Mouse (Mus musculus) testis, postnatal 10 days (tissue): ENCODE results near the gene Adat3.
"Not testable (repeated sequence)": the region's sequence is repeated elsewhere in the genome, so short reads cannot be mapped to it uniquely, and the experiment has no call there.

Experiments
- DNase-seq: peaks from one replicate; pipeline ENCODE4 v3.0.0; 2021; ENCODE audit warnings: low spot score

The Adat3 gene

DNA sequence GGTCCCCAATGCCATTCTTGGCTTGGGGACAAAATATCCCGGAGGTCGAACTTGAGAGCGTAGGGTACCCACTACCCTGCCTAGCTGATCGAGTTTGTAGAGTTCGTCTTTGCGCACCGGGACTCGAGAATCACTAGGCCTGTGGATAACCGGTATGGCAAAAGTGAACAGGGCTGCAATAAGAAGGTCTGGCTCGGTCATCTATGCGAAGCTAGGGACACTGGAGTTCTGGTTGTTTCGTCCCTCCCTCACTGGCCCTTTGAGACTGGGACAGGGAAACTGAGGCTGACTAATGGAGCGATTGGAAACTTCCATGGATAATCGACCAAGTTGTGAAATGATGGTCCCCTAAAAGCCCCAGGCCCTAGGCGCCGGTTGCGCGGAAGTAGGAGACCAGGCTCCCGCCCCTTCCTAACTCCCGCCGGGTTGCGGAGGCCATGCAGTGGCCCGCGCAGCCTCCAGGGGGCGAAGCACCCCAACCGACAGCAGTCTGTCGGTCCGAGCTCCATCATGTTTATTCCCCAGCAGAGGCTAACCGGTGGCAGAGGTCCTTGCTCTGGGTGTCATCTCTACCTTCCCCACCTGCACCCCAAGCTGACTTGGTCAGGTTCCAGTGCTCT, 24.4 kb upstream of the Adat3 start:
- DNase-seq: peak; percentile 91

DNA sequence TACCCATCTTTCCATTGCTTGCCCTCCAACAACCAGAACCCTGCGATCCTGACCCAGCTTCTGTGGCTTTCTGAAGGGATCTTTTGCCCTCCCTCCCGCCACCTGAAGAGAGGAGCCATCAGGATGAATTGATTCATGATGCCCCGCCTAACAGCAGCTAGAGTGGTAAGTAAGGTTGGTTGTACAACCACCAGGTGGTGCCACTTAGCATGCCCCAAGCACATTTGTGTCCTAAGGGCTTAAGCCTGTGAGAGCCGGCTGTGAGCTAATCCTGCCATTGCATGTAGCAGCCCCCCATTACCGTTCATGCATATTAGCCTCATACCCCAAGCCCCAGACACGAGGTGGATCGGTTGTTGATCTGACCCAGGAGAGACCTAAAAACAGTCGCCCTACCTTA, 23.8 kb upstream of the Adat3 start:
- peak; percentile 76 for DNase-seq

DNA sequence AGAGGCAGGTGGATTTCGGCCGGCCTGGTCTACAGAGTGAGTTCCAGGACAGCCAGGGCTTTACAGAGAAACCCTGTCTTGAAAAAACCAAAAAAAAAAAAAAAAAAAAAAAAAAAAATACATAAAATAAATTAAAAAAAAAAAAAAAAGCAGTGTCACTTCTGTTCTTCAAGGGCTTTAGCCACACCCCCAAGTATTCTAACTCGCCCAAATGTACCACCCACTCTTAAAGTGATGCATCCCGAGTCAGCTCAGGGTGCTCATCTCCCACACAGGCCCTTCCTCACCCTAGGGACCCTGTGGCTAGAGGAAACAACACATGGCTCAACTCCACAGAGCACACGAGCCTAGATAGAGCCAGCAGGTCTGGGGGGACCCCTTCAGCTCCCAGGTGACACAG, 19.6 kb upstream of the Adat3 start:
- DNase-seq: no peak

DNA sequence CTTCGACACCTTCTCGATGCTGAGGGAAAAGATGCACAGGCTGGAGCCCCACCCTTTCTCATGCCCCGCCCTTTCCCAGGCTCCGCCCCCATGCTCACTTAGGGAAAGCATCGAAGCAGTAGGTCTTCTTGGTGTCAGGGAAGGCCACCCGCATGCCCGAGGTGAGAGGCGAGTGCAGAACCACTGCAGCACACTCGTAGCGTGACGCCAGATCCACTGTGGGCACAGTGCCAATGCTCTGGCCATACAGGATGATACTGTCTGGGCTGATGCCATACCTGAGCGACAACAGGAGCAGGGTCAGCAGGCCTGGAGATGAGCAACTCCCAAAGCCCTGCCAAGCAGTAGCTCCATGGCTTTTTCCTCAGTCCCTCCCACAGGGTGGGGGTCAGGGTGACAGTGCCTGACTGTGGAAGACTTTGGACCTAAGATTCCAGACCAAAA, 18.6 kb upstream of the Adat3 start:
- peak; percentile 73 for DNase-seq

GRCm38 (mm10) chr10:80584642-80585552, 17.8 kb upstream of the Adat3 start:
- no peak for DNase-seq

- DNase-seq: no peak
Observed at GRCm38 (mm10) chr10:80585581-80585980, 17.1 kb upstream of the Adat3 start.

DNA sequence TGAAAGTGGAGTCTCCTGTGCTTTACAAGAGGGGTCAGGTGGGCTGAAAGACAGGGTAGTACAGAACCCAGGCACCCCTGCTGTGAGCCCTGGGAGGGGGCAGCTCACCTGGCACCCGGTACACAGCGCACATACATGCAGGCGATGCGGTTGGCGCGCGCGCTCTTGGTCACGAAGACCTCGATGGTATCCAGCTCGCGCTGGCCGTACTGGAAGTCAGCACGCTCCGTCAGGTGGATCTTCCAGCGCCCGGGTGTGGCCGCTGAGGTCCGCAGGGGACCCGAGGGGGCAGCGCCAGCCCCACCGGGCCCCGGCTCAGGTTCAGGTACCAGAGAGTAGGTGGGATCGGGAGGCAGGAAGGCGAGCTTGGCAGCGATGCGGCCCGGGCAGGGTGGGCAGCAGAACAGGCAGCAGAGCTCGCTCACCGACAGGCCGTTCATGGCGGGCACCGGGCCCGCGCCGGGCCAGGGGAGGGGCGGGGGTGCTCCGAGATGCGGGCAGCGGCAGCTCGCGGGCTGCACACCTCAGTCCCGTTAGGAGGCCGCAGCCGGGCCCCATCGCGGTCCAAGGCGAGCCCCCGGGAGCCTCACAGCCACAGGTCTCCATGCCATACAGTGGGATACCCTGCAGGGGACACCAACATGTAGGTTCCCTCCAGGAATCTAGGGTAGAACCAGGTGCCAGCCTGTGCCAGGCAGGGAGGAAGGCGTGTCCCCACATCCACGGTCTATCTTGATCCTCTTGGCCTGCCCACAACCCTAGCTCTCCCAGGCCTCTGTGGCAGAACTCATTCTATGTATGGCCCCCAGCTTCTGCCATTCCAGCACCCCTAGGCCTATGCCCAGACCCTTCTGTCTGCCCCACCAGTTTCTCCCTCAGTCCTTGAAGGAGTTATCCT, 16.0 kb upstream of the Adat3 start:
- no peak for DNase-seq

DNA sequence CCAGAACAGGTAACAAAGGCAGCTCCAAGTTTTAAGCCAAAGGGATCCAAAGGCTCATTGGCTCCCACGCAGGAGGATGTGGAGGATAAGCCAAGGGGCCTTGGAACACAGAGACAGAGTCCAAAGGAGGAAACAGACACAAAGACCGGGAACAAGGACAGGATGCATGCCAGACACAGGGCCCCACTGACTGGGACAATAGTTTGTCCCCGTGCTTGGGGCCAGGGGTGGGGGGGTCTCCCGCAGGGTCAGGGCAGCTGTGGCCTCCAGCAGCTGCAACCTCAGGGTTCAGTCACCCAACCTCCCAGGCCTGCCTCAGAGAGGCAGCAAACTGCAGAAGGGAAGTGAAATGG, 15.4 kb upstream of the Adat3 start:
- no peak for DNase-seq

DNA sequence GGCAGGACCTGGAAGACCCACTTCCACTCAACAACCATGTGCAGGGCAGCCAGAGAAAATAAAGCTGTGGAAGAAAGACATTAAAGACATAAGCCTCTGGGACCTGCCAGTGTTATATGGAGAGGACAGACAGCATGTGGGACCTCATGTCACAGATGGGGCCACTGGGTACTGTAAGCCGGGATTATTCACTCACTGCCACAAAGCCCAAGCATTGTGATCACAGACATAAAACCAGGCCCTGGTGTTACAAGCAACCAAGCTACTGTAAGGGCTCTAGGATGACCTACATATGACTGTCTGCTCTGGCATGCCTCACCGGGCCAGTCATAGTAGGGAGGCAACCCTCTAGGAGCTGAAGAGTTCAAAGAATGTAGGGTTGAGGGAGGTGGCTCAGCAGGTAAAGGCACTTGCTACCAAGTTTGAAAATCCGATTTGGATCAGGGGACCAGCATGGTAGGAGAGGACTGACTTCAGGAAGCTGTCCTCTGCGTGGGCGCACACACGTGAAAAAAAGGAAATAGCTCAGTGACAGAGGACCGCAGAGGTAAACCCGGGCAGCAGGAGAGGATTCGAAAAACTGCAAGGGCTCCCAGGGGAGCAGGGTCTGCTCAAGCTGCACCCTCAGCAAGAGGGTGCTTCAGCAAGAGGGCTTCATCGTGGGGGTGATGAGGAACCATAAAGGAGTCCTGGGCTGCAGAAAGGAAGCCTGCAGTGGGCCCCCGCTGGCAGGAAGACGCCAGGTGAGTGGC, 13.4 kb upstream of the Adat3 start:
- DNase-seq: no peak

DNA sequence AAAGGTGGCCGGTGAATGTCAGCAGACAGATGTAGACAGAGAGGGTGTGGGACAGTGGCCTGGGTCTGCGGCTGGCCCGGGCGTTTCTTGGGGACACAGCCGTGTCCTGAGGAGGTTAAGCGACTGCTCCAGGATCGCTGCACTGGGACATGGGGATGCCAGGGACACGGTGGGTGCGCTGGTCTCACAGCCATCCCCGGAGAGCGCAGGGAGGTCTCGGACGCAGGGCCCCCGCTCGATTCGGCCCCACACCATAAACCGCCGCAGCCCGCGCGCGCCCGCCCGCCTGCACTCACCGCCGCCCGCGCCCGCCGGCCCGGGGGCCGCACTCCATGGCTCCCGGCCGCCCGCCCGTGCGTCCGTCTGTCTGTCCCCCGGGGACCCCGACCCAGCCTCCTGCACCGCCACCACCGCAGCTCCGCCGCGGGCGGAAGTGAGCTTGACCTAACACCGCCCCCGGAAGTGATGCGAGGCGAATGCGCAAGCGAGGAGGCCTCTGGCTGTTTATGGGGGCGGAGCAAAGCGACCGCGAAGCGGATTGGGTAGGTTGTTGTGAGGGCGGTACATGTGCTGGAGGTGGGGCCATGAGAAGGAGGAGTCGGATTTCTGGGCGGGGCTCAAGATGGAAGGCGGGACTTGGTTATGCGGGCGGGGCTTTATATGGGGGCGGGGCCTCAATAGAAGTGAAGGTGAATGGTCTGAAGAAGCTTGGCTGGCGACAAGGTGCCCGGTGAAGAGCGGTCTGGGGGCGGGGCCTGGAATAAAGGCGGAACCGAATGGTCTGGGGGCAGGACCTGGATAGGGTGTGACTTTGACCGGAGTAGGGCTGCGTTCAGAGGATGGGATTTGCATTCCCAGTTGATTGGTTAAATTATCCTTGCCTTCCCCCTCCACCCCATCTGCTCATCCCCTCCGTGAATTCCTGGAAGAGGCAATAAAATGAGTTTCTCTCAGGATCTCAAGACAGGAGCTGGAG, 12.5 kb upstream of the Adat3 start, which contains the start of gene Abhd17a:
Abhd17a (minus strand) TSS at position 463 of the 976 bp plus-strand sequence.
- DNase-seq: peak; percentile 97

DNA sequence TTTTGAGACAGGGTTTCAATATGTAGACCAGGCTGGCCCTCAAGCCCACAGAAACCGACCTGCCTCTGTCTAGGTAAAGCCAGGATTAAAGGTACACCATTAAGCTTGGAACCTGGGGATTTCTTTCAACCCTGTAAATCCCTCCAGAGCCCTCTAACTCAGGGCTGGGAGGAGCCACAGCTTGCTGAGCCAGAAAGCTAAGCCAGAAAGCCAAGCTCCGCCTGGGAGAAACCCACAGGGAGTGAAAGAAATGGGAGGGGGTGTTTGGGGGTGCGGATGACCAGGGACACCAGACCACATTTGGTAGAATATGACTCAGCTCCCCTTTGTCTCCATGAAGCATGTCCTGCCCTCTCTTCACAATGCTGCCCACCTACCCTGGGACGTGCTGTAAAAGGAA, 6.4 kb upstream of the Adat3 start:
- DNase-seq: no peak

DNA sequence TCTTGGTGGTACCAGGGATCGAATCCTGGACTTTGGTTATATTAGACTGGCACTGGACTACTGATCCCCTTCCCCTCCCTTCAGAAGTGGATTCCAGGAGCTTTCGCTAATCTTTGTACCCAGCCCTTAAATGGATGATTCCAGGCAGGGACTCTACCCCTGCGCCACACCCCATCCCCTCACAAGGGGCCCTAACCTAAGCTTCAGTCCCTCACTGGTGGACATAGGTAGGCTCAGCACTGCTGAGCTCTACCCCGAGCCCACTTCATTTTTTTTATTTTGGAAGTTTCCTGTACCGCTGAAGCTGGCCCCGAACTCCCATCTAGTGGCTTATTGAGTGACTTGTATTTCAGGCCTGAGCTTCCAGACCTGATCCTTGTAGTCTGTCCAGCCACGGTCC, 684 bp downstream of the Adat3 start:
- no peak for DNase-seq

- DNase-seq: no peak
Observed at GRCm38 (mm10) chr10:80604001-80604509, 1.4 kb downstream of the Adat3 start.

DNA sequence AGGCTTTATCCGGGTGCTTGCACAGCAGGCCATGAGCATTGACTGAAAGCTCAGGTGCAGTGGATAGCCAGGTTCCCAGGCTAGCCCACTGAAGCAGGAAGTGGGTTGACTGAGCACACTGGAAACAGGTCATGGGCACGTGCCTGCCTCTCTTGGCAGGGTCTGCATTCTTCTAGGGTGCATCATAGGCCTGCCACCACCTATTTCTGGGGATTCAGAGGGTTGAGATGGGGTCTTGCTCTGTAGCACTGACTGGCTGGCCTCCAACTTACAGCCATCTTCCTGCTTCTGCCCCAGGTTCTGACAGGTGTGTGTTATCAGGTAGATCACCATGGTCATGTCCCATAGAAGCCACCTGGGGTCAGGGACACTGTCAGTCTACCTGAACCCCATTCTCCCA, 2.3 kb downstream of the Adat3 start:
- no peak for DNase-seq

DNA sequence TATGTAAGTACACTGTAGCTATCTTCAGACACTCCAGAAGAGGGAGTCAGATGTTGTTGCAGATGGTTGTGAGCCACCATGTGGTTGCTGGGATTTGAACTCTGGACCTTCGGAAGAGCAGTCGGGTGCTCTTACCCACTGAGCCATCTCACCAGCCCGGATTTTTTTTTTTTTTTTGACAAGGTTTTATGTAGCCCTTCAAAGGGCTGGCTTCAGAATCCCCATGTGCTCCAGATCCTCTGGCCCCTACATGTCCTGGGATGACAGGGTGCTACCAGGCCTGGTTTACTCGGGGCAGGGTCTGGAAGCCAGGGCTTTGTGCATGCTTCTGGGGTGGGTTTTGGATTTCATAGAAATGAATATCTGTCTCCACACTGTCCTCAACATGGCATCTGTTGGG, 3.0 kb downstream of the Adat3 start, which contains the start of gene Gm49322:
Gm49322 (plus strand) TSS at position 301 of the 400 bp plus-strand sequence.
- not testable (repeated sequence) for DNase-seq

DNA sequence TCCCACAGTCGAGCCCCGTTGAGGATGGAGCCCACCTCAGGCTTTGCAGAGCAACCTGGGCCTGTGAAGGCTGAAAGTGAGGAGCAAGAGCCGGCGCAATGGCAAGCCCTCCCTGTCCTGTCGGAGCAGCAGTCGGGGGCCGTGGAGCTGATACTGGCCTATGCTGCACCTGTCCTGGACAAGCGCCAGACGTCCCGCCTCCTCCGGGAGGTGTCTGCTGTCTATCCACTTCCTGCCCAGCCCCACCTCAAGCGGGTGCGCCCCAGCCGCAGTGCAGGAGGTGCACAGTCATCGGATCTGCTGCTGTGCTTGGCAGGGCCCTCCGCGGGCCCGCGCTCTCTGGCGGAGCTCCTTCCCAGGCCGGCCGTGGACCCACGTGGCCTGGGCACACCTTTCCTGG, 3.6 kb downstream of the Adat3 start:
- DNase-seq: peak; percentile 69

DNA sequence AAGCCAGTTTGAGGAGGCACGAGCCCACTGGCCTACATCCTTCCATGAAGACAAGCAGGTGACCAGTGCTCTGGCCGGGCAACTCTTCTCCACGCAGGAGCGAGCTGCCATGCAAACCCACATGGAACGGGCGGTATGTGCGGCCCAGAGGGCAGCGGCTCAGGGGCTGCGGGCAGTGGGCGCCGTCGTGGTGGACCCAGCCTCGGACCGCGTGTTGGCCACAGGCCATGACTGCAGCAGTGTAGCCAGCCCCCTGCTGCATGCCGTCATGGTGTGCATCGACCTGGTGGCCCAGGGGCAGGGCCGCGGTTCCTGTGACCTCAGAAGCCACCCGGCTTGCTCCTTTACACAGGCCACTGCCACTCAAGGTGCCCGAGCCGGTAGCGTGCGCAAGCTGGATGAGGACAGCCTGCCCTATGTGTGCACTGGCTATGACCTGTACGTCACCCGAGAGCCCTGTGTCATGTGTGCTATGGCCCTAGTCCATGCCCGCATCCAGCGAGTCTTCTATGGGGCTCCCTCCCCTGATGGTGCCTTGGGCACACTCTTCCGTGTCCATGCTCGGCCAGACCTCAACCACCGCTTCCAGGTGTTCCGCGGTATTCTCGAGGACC, 4.2 kb downstream of the Adat3 start:
- no peak for DNase-seq

GRCm38 (mm10) chr10:80608435-80608834, 5.8 kb downstream of the Adat3 start:
- DNase-seq: no peak

DNA sequence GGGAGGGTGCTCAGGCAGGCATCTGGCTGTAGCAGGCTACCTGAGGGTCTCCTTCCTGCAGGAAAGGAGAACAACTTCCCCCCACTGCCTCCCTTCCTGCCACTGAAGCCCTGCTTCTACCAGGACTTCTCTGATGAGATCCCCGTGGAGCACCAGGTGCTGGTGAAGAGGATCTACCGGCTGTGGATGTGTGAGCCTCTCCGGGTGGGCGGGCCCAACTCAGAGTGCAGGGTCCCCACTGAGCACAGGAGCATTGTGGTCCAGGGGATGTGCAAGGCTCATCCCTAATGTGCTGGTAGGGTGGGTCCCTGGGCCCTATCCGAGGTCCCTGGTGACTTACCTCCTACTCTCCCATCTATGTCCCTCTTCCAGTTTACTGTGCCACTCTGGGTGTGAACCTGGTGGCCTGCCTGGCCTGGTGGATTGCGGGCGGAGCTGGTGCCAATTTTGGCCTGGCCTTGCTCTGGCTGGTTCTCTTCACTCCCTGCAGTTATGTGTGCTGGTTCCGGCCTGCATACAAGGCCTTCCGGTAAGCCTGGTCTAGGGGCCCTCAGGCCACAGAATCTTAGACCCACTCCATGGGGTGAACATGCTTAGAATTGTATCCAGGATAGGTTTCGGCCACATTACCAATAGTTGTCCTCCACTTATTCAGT, 6.7 kb downstream of the Adat3 start:
- DNase-seq: no peak
